Comparison of ENCODE assay signal across 13 mouse cellular contexts in the genomic region with DNA sequence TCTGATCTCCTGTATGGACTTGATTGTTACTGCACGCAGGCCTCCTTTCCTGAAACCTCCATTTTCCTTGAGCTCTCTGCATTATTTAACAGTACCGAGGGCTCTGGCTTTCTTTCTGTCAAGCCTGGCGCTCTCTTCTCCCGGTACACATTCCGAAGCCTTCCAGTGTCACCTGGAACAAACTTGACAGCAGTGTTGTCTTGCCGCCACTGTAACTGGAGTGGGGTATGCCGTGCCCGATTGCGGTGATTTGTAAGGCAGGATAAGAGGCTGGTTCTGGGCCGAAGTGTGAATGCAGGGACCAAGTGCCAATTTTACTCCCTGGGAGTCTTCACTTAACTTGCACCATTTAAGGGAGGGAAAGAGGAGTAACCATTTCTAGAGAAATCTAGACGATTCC.
A peak's percentile ranks its signal among the peaks of the same experiment; 100 is the strongest.
DNase-seq lines count a peak whose midpoint lies in the region; ATAC-seq and TF ChIP-seq lines count a peak whose summit lies in the region.
"Had no signal": no experiment of that assay in that cellular context is flagged by ENCODE, and none has a peak within 500 bp of the region (broad histone marks: within the 10 kb centered on the region; RNA-seq: fewer than 3 reads in every experiment).

No protein-coding gene starts in this region.

- H3K4me2 ChIP-seq in kidney, embryonic 15.5 days = no peak overlapping the region
- no peak overlapping the region for H3K4me2 ChIP-seq in midbrain, embryonic 15.5 days
- H3K4me2 ChIP-seq in midbrain, embryonic 11.5 days = no peak overlapping the region
- no peak overlapping the region for H3K4me2 ChIP-seq in neural tube, embryonic 15.5 days
- H3K4me2 ChIP-seq: neural tube, embryonic 13.5 days had no signal

- peaks cover 12% of the 10 kb centered on the region; the same call in 1 of the 2 replicates for H3K36me3 ChIP-seq in kidney, embryonic 15.5 days
- H3K36me3 ChIP-seq in midbrain, embryonic 15.5 days (replicated peaks) = no peaks in the 10 kb centered on the region
- no peaks in the 10 kb centered on the region for H3K36me3 ChIP-seq in midbrain, embryonic 11.5 days (ENCODE audit: control insufficient read depth, insufficient read depth, low read length)
- H3K36me3 ChIP-seq in neural tube, embryonic 15.5 days = no peaks in the 10 kb centered on the region
- H3K36me3 ChIP-seq: neural tube, embryonic 13.5 days had no signal

- DNase-seq in gastrocnemius, adult 2 months = peak; percentile 51
- no peak for DNase-seq in gastrocnemius, postnatal 36 days
- DNase-seq in kidney, postnatal 25 days = no peak
- DNase-seq in midbrain, embryonic 11.5 days (ENCODE audit: low spot score, missing footprints) = no peak
- DNase-seq in urinary bladder, adult 2 months (ENCODE audit: low spot score) = no peak
- DNase-seq: cerebellum, adult 9-10 months; kidney, postnatal 4 days; thymus, postnatal 36 days had no signal

- WGBS in kidney, embryonic 15.5 days = 64% methylated on average over 11 of the region's 11 CpGs
- 64% methylated on average over 11 of the region's 11 CpGs for WGBS in midbrain, embryonic 15.5 days
- 84% methylated on average over 11 of the region's 11 CpGs for WGBS in midbrain, embryonic 11.5 days
- WGBS in neural tube, embryonic 15.5 days = 80% methylated on average over 11 of the region's 11 CpGs

- no peak for ATAC-seq in kidney, embryonic 15.5 days (replicated peaks; ENCODE audit: low FRiP score)
- no peak for ATAC-seq in midbrain, embryonic 15.5 days (replicated peaks)
- no peak for ATAC-seq in midbrain, embryonic 11.5 days (ENCODE audit: low FRiP score)
- no peak for ATAC-seq in neural tube, embryonic 15.5 days (ENCODE audit: low FRiP score)
- ATAC-seq: inflammation-experienced regulatory T-cells, adult 6 months had no signal

- peaks cover 45% of the 10 kb centered on the region for H3K4me1 ChIP-seq in kidney, embryonic 15.5 days
- H3K4me1 ChIP-seq in midbrain, embryonic 15.5 days = peaks cover 14% of the 10 kb centered on the region
- H3K4me1 ChIP-seq in midbrain, embryonic 11.5 days (ENCODE audit: control insufficient read depth, insufficient read depth, low read length) = peaks cover 7% of the 10 kb centered on the region
- peaks cover 22% of the 10 kb centered on the region for H3K4me1 ChIP-seq in neural tube, embryonic 15.5 days

- no peak overlapping the region for H3K9ac ChIP-seq in kidney, embryonic 15.5 days
- H3K9ac ChIP-seq in midbrain, embryonic 15.5 days = no peak overlapping the region
- H3K9ac ChIP-seq in midbrain, embryonic 11.5 days (ENCODE audit: low read length) = no peak overlapping the region
- no peak overlapping the region for H3K9ac ChIP-seq in neural tube, embryonic 15.5 days (replicated peaks)
- H3K9ac ChIP-seq: neural tube, embryonic 13.5 days had no signal

- H3K27me3 ChIP-seq in kidney, embryonic 15.5 days = no peaks in the 10 kb centered on the region
- H3K27me3 ChIP-seq in midbrain, embryonic 15.5 days (replicated peaks) = no peaks in the 10 kb centered on the region
- H3K27me3 ChIP-seq in midbrain, embryonic 11.5 days (ENCODE audit: control insufficient read depth, insufficient read depth, low read length) = 0 out of 2 replicates have a peak, but pooled peaks cover 3% of the 10 kb centered on the region
- H3K27me3 ChIP-seq in neural tube, embryonic 15.5 days (replicated peaks) = no peaks in the 10 kb centered on the region
- H3K27me3 ChIP-seq: neural tube, embryonic 13.5 days had no signal

- peak overlapping the region; percentile 75 for H3K27ac ChIP-seq in gastrocnemius, adult 2 months
- H3K27ac ChIP-seq in kidney, embryonic 15.5 days = peak overlapping the region; percentile 67
- H3K27ac ChIP-seq in midbrain, embryonic 15.5 days = 0 out of 2 replicates have a peak overlapping the region, but pooled peaks have one; percentile 3
- no peak overlapping the region for H3K27ac ChIP-seq in midbrain, embryonic 11.5 days (ENCODE audit: low read depth, low read length)
- H3K27ac ChIP-seq in neural tube, embryonic 15.5 days (replicated peaks) = no peak overlapping the region
- H3K27ac ChIP-seq: neural tube, embryonic 13.5 days had no signal

- no peaks in the 10 kb centered on the region for H3K9me3 ChIP-seq in kidney, embryonic 15.5 days (replicated peaks)
- no peaks in the 10 kb centered on the region for H3K9me3 ChIP-seq in midbrain, embryonic 15.5 days
- H3K9me3 ChIP-seq in midbrain, embryonic 11.5 days (ENCODE audit: control insufficient read depth, low read length) = no peaks in the 10 kb centered on the region
- no peaks in the 10 kb centered on the region for H3K9me3 ChIP-seq in neural tube, embryonic 15.5 days (replicated peaks)
- H3K9me3 ChIP-seq: neural tube, embryonic 13.5 days had no signal

- H3K4me3 ChIP-seq in gastrocnemius, adult 2 months = peak overlapping the region; percentile 43
- H3K4me3 ChIP-seq in kidney, embryonic 15.5 days (replicated peaks) = no peak overlapping the region
- H3K4me3 ChIP-seq in midbrain, embryonic 15.5 days = no peak overlapping the region
- H3K4me3 ChIP-seq in midbrain, embryonic 11.5 days (ENCODE audit: low read depth, low read length) = no peak overlapping the region
- H3K4me3 ChIP-seq in neural tube, embryonic 15.5 days (replicated peaks) = no peak overlapping the region
- H3K4me3 ChIP-seq: neural tube, embryonic 13.5 days had no signal

- TF ChIP-seq CTCF in gastrocnemius, adult 2 months (IDR thresholded peaks at IDR 0.05) = no peak

- intact Hi-C loops in gastrocnemius, adult 2 months (cut with DNase I) = no loop called here
- intact Hi-C loops in gastrocnemius, postnatal 36 days (cut with DNase I) = no loop called here

Comparison
In these comparisons a context has a peak if more than half of its experiments do, and no peak if none do; other contexts are left out.
1. H3K27ac ChIP-seq: peak in gastrocnemius, adult 2 months (single experiment), kidney, embryonic 15.5 days (single experiment) and midbrain, embryonic 15.5 days (single experiment); none in midbrain, embryonic 11.5 days (single experiment) and neural tube, embryonic 15.5 days (single experiment).